In genomic region chr16:44494441-44495108, GRCm38 (mm10) we compare ENCODE assay signal across 8 mouse cellular contexts.
A peak's percentile ranks its signal among the peaks of the same experiment; 100 is the strongest.
DNase-seq lines count a peak whose midpoint lies in the region; ATAC-seq lines count a peak whose summit lies in the region.

No protein-coding gene starts in this region.

- H3K9me3 ChIP-seq in midbrain, embryonic 10.5 days (replicated peaks), result peaks cover 5% of the 10 kb centered on the region; the same call in 1 of the 2 replicates
- no peaks in the 10 kb centered on the region for H3K9me3 ChIP-seq in midbrain, embryonic 11.5 days (ENCODE audit: control insufficient read depth, low read length)
- H3K9me3 ChIP-seq in embryonic facial prominence, embryonic 15.5 days (replicated peaks), result no peaks in the 10 kb centered on the region
- H3K9me3 ChIP-seq in neural tube, embryonic 12.5 days, result no peaks in the 10 kb centered on the region

- peaks cover 33% of the 10 kb centered on the region for H3K4me1 ChIP-seq in midbrain, embryonic 10.5 days
- H3K4me1 ChIP-seq in midbrain, embryonic 11.5 days (ENCODE audit: control insufficient read depth, insufficient read depth, low read length), result no peaks in the 10 kb centered on the region
- H3K4me1 ChIP-seq in embryonic facial prominence, embryonic 15.5 days, result peaks cover 29% of the 10 kb centered on the region
- peaks cover 10% of the 10 kb centered on the region for H3K4me1 ChIP-seq in neural tube, embryonic 12.5 days

- DNase-seq in midbrain, embryonic 10.5 days (ENCODE audit: low spot score), result no peak
- DNase-seq in midbrain, embryonic 11.5 days (ENCODE audit: low spot score, missing footprints), result no peak
- DNase-seq in kidney, adult 8-10 months, result peak; percentile 14 to 41
- no peak for DNase-seq in thymus, postnatal 10 days (ENCODE audit: low spot score in 2 of 2)
- no peak for DNase-seq in layer of hippocampus, adult 11-12 months (ENCODE audit: low spot score)
- no peak for DNase-seq in urinary bladder, postnatal 4 days (ENCODE audit: low spot score in 2 of 2)

- no peak overlapping the region for H3K4me3 ChIP-seq in midbrain, embryonic 10.5 days
- H3K4me3 ChIP-seq in midbrain, embryonic 11.5 days (ENCODE audit: low read depth, low read length), result no peak overlapping the region
- no peak overlapping the region for H3K4me3 ChIP-seq in embryonic facial prominence, embryonic 15.5 days (replicated peaks)
- H3K4me3 ChIP-seq in neural tube, embryonic 12.5 days, result no peak overlapping the region

- no peak for ATAC-seq in midbrain, embryonic 11.5 days (ENCODE audit: low FRiP score)
- 0 out of 2 replicates have a peak, but pooled peaks have one; percentile 16 for ATAC-seq in embryonic facial prominence, embryonic 15.5 days (ENCODE audit: insufficient number of reproducible peaks, low FRiP score, low TSS enrichment, low read depth)
- ATAC-seq in neural tube, embryonic 12.5 days (ENCODE audit: low FRiP score, low read depth), result no peak

- WGBS in midbrain, embryonic 10.5 days, result 65% methylated on average over 8 of the region's 8 CpGs
- WGBS in midbrain, embryonic 11.5 days, result 67% methylated on average over 8 of the region's 8 CpGs
- WGBS in embryonic facial prominence, embryonic 15.5 days, result 33% methylated on average over 8 of the region's 8 CpGs
- 49% methylated on average over 8 of the region's 8 CpGs for WGBS in neural tube, embryonic 12.5 days

- peaks cover 100% of the 10 kb centered on the region for H3K36me3 ChIP-seq in midbrain, embryonic 10.5 days
- H3K36me3 ChIP-seq in midbrain, embryonic 11.5 days (ENCODE audit: control insufficient read depth, insufficient read depth, low read length), result peaks cover 40% of the 10 kb centered on the region
- H3K36me3 ChIP-seq in embryonic facial prominence, embryonic 15.5 days, result peaks cover 95% of the 10 kb centered on the region
- H3K36me3 ChIP-seq in neural tube, embryonic 12.5 days, result peaks cover 85% of the 10 kb centered on the region

- H3K4me2 ChIP-seq in midbrain, embryonic 11.5 days, result no peak overlapping the region
- no peak overlapping the region for H3K4me2 ChIP-seq in embryonic facial prominence, embryonic 15.5 days (replicated peaks)
- no peak overlapping the region for H3K4me2 ChIP-seq in neural tube, embryonic 12.5 days (replicated peaks)

- no peaks in the 10 kb centered on the region for H3K27me3 ChIP-seq in midbrain, embryonic 10.5 days (ENCODE audit: low read depth, poor library complexity, severe bottlenecking)
- H3K27me3 ChIP-seq in midbrain, embryonic 11.5 days (ENCODE audit: control insufficient read depth, insufficient read depth, low read length), result no peaks in the 10 kb centered on the region
- H3K27me3 ChIP-seq in embryonic facial prominence, embryonic 15.5 days, result no peaks in the 10 kb centered on the region
- no peaks in the 10 kb centered on the region for H3K27me3 ChIP-seq in neural tube, embryonic 12.5 days (replicated peaks)

- H3K9ac ChIP-seq in midbrain, embryonic 11.5 days (ENCODE audit: low read length), result no peak overlapping the region
- no peak overlapping the region for H3K9ac ChIP-seq in embryonic facial prominence, embryonic 15.5 days
- H3K9ac ChIP-seq in neural tube, embryonic 12.5 days, result no peak overlapping the region

- peak overlapping the region; percentile 29 for H3K27ac ChIP-seq in midbrain, embryonic 10.5 days (replicated peaks)
- H3K27ac ChIP-seq in midbrain, embryonic 11.5 days (ENCODE audit: low read depth, low read length), result no peak overlapping the region
- H3K27ac ChIP-seq in embryonic facial prominence, embryonic 15.5 days (replicated peaks), result peak overlapping the region; percentile 83
- peak overlapping the region; percentile 26; the same call in 1 of the 2 replicates for H3K27ac ChIP-seq in neural tube, embryonic 12.5 days

Comparison
In these comparisons a context has a peak if more than half of its experiments do, and no peak if none do; other contexts are left out.
1. DNase-seq: peak in kidney, adult 8-10 months (2 of 2); none in midbrain, embryonic 10.5 days (single experiment), midbrain, embryonic 11.5 days (single experiment), thymus, postnatal 10 days (0 of 2), layer of hippocampus, adult 11-12 months (single experiment) and urinary bladder, postnatal 4 days (0 of 2).